Mouse (Mus musculus): ENCODE results near the gene Card19. TPM values are rescaled to one million over a fixed set of nuclear protein-coding genes. Genes with fewer than 3 reads are reported as not detected.
A peak's percentile ranks its signal among the peaks of the same experiment; 100 is the strongest.

Gene Card19
- polyA plus RNA-seq, 2 experiments, result 9.8 to 16.2 TPM

- Histone ChIP-seq H3K36me3 (replicated peaks; ENCODE audit: control insufficient read depth, insufficient read depth, low read depth) (no peaks in the 10 kb centered on the region), H3K27me3 (ENCODE audit: control insufficient read depth, insufficient read depth, low read length) (no peaks in the 10 kb centered on the region), H3K4me1 (replicated peaks; ENCODE audit: control insufficient read depth in 2 of 2, insufficient read depth in 2 of 2, low read length in 1 of 2) (no peaks in the 10 kb centered on the region; a peak in 1 of 4 replicates), H3K27ac (no peak overlapping the region), H3K4me2 (ENCODE audit: low read depth) (no peak overlapping the region), H3K9me3 (ENCODE audit: control insufficient read depth, low read length) (no peaks in the 10 kb centered on the region), H3K9ac (replicated peaks) (no peak overlapping the region), H3K4me3 (ENCODE audit: insufficient read depth in 1 of 2, low read depth in 2 of 2, low read length in 2 of 2) (no peak overlapping the region)
- DNase-seq (ENCODE audit: low read depth in 3 of 3, low spot score in 3 of 3) (no peak), ATAC-seq (ENCODE audit: insufficient read depth) (no peak)
- TF ChIP-seq EP300 (IDR thresholded peaks at IDR 0.05; ENCODE audit: low read depth) (no peak), CTCF (IDR thresholded peaks at IDR 0.05; ENCODE audit: low read depth) (no peak)
- 61% methylated on average over 19 of the region's 19 CpGs for WGBS (ENCODE audit: insufficient replicate concordance)
Measured at GRCm38 (mm10) chr13:49178839-49179585, 36.8 kb downstream of the Card19 start.

DNA sequence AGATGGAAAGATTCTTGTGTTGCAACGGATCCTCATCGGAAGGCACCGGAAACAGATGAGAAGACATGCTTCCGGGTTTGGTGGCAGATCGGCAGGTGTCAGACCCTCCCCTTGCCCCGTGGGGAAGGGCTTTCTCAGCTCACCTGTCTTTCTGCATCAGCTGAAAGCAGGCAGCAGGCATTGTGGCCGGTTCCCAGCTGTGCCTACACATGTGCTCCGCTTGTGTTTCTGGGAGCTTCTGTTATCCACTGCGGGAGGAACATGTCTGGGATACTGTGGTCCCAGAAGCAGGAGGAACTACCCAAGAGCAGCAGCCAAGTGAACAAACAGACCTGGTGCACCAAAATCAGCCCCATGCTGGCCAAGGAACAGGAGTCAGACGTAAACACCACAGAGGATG, 40.3 kb downstream of the Card19 start:
- ATAC-seq (ENCODE audit: insufficient read depth) (no peak), DNase-seq (ENCODE audit: low read depth in 3 of 3, low spot score in 3 of 3) (no peak)
- no peaks in the 10 kb centered on the region for H3K36me3 ChIP-seq (replicated peaks; ENCODE audit: control insufficient read depth, insufficient read depth, low read depth)
- no peaks in the 10 kb centered on the region for H3K9me3 ChIP-seq (ENCODE audit: control insufficient read depth, low read length)
- H3K4me2 ChIP-seq (ENCODE audit: low read depth), result no peak overlapping the region
- H3K4me3 ChIP-seq (ENCODE audit: insufficient read depth in 1 of 2, low read depth in 2 of 2, low read length in 2 of 2), result no peak overlapping the region
- 71% methylated on average over 10 of the region's 10 CpGs for WGBS (ENCODE audit: insufficient replicate concordance)
- no peaks in the 10 kb centered on the region for H3K4me1 ChIP-seq (replicated peaks; ENCODE audit: control insufficient read depth in 2 of 2, insufficient read depth in 2 of 2, low read length in 1 of 2)
- no peak overlapping the region for H3K9ac ChIP-seq (replicated peaks)
- no peaks in the 10 kb centered on the region for H3K27me3 ChIP-seq (ENCODE audit: control insufficient read depth, insufficient read depth, low read length)
- TF ChIP-seq CTCF (IDR thresholded peaks at IDR 0.05; ENCODE audit: low read depth) (no peak), EP300 (IDR thresholded peaks at IDR 0.05; ENCODE audit: low read depth) (no peak)
- no peak overlapping the region for H3K27ac ChIP-seq

- ATAC-seq (ENCODE audit: insufficient read depth), result peak; percentile 62
- no peak overlapping the region for H3K27ac ChIP-seq
- no peaks in the 10 kb centered on the region for H3K4me1 ChIP-seq (replicated peaks; ENCODE audit: control insufficient read depth in 2 of 2, insufficient read depth in 2 of 2, low read length in 1 of 2)
- 3% methylated on average over 12 of the region's 12 CpGs for WGBS (ENCODE audit: insufficient replicate concordance)
- no peaks in the 10 kb centered on the region for H3K9me3 ChIP-seq (ENCODE audit: control insufficient read depth, low read length)
- H3K4me3 ChIP-seq (ENCODE audit: insufficient read depth in 1 of 2, low read depth in 2 of 2, low read length in 2 of 2), result no peak overlapping the region
- no peak overlapping the region for H3K4me2 ChIP-seq (ENCODE audit: low read depth)
- no peaks in the 10 kb centered on the region for H3K27me3 ChIP-seq (ENCODE audit: control insufficient read depth, insufficient read depth, low read length)
- peak; percentile 94 for TF ChIP-seq CTCF (IDR thresholded peaks at IDR 0.05; ENCODE audit: low read depth)
- TF ChIP-seq EP300 (IDR thresholded peaks at IDR 0.05; ENCODE audit: low read depth), result no peak
- H3K36me3 ChIP-seq (replicated peaks; ENCODE audit: control insufficient read depth, insufficient read depth, low read depth), result no peaks in the 10 kb centered on the region
- H3K9ac ChIP-seq (replicated peaks), result no peak overlapping the region
- peak in 2 of 3 experiments; percentile 36 to 41 for DNase-seq (ENCODE audit: low read depth in 3 of 3, low spot score in 3 of 3)
Measured at GRCm38 (mm10) chr13:49172971-49173596, 42.8 kb downstream of the Card19 start.

DNA sequence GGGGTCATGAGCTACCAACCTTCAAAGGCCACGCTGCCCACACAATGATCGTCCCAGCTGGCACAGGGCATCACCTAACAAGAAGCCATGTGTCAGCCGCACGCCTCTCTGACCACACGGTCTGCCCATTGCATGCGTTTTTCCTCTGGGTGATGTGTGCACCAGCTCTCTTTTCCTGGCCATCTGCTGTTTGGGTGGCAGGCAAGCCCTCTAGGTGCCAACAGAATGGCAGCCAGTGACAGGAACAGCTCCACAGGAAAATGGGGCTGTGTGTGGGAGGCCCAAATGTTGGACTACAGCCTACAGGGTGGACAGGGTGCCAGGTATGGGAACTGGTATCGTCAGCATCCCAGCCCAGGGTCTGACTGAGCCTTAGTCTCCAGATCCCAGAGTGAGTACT, 43.5 kb downstream of the Card19 start:
- no peak for ATAC-seq (ENCODE audit: insufficient read depth)
- H3K27ac ChIP-seq, result no peak overlapping the region
- H3K9ac ChIP-seq (replicated peaks), result no peak overlapping the region
- no peaks in the 10 kb centered on the region for H3K9me3 ChIP-seq (ENCODE audit: control insufficient read depth, low read length)
- H3K4me2 ChIP-seq (ENCODE audit: low read depth), result no peak overlapping the region
- H3K4me3 ChIP-seq (ENCODE audit: insufficient read depth in 1 of 2, low read depth in 2 of 2, low read length in 2 of 2), result no peak overlapping the region
- H3K36me3 ChIP-seq (replicated peaks; ENCODE audit: control insufficient read depth, insufficient read depth, low read depth), result no peaks in the 10 kb centered on the region
- H3K4me1 ChIP-seq (replicated peaks; ENCODE audit: control insufficient read depth in 2 of 2, insufficient read depth in 2 of 2, low read length in 1 of 2), result no peaks in the 10 kb centered on the region
- H3K27me3 ChIP-seq (ENCODE audit: control insufficient read depth, insufficient read depth, low read length), result no peaks in the 10 kb centered on the region
- TF ChIP-seq EP300 (IDR thresholded peaks at IDR 0.05; ENCODE audit: low read depth) (no peak), CTCF (IDR thresholded peaks at IDR 0.05; ENCODE audit: low read depth) (no peak)
- no peak for DNase-seq (ENCODE audit: low read depth in 3 of 3, low spot score in 3 of 3)
- WGBS (ENCODE audit: insufficient replicate concordance), result 74% methylated on average over 7 of the region's 7 CpGs

- Histone ChIP-seq H3K9me3 (ENCODE audit: control insufficient read depth, low read length) (no peaks in the 10 kb centered on the region), H3K4me1 (replicated peaks; ENCODE audit: control insufficient read depth in 2 of 2, insufficient read depth in 2 of 2, low read length in 1 of 2) (no peaks in the 10 kb centered on the region), H3K27ac (no peak overlapping the region), H3K36me3 (replicated peaks; ENCODE audit: control insufficient read depth, insufficient read depth, low read depth) (no peaks in the 10 kb centered on the region), H3K4me3 (ENCODE audit: insufficient read depth in 1 of 2, low read depth in 2 of 2, low read length in 2 of 2) (no peak overlapping the region), H3K27me3 (ENCODE audit: control insufficient read depth, insufficient read depth, low read length) (no peaks in the 10 kb centered on the region), H3K9ac (replicated peaks) (no peak overlapping the region), H3K4me2 (ENCODE audit: low read depth) (no peak overlapping the region)
- no peak for TF ChIP-seq CTCF (IDR thresholded peaks at IDR 0.05; ENCODE audit: low read depth)
- no peak for TF ChIP-seq EP300 (IDR thresholded peaks at IDR 0.05; ENCODE audit: low read depth)
- DNase-seq (ENCODE audit: low read depth in 3 of 3, low spot score in 3 of 3) (no peak), ATAC-seq (ENCODE audit: insufficient read depth) (no peak)
- WGBS (ENCODE audit: insufficient replicate concordance), result 7% methylated on average over 1 of the region's 1 CpGs
Measured at GRCm38 (mm10) chr13:49171729-49172128, 44.1 kb downstream of the Card19 start.

Measured in liver, embryonic 14.5 days (tissue).